Mouse (Mus musculus) C2C12 (cell line): Measurements from ENCODE around the gene Agt. TPM values are rescaled to one million over a fixed set of nuclear protein-coding genes. Genes with fewer than 3 reads are reported as not detected.

Source experiments
- H3K27me3 ChIP-seq: one replicate; pipeline ENCODE4 v1.6.1; 2011; ENCODE audit not compliant: control insufficient read depth, insufficient read depth, insufficient read length
- H3K36me3 ChIP-seq: one replicate; pipeline ENCODE4 v1.6.1; 2011; ENCODE audit not compliant: control insufficient read depth, insufficient read depth
- H3K4me3 ChIP-seq: one replicate; pipeline ENCODE4 v1.5.1; 2011; ENCODE audit warnings: mild to moderate bottlenecking, control low read depth; ENCODE audit not compliant: poor library complexity, insufficient read depth, severe bottlenecking
- H3K79me2 ChIP-seq: one replicate; pipeline ENCODE4 v1.6.1; 2011; ENCODE audit not compliant: control insufficient read depth, insufficient read depth
- H3K79me3 ChIP-seq: one replicate; pipeline ENCODE4 v1.6.1; 2011; ENCODE audit warnings: low read depth, control low read depth
- H3ac ChIP-seq: one replicate; pipeline ENCODE3; 2011; ENCODE audit warnings: low read depth; ENCODE audit not compliant: control insufficient read depth, insufficient read length
- CEBPB ChIP-seq: IDR thresholded peaks from one replicate; pipeline ENCODE4 v1.6.1; 2011; ENCODE audit warnings: low read depth, mild to moderate bottlenecking, control low read depth, moderate library complexity
- CTCF ChIP-seq: IDR thresholded peaks from one replicate; pipeline ENCODE4 v1.5.1; 2011; ENCODE audit not compliant: control insufficient read depth, insufficient read depth, insufficient read length
- FOSL1 ChIP-seq: IDR thresholded peaks from one replicate; pipeline ENCODE4 v1.8.0; 2011; ENCODE audit warnings: mild to moderate bottlenecking, low read length; ENCODE audit not compliant: poor library complexity, insufficient read depth, severe bottlenecking
- MAX ChIP-seq: IDR thresholded peaks from one replicate; pipeline ENCODE4 v1.6.1; 2011; ENCODE audit warnings: mild to moderate bottlenecking, control low read depth
- MYOD1 ChIP-seq: IDR thresholded peaks from one replicate; pipeline ENCODE4 v1.6.1; 2011; ENCODE audit warnings: low read depth; ENCODE audit not compliant: control insufficient read depth, insufficient read length
- MYOG ChIP-seq: IDR thresholded peaks from one replicate; pipeline ENCODE4 v1.6.1; 2011; ENCODE audit not compliant: control insufficient read depth, insufficient read length; ENCODE audit errors: extremely low read depth
- USF1 ChIP-seq: IDR thresholded peaks from one replicate; pipeline ENCODE4 v1.6.1; 2011; ENCODE audit warnings: low read depth, mild to moderate bottlenecking, control low read depth, moderate library complexity
- polyA plus RNA-seq: library from polyadenylated mRNA; unstranded; fragments of >200 nt; fragmentation: generic; extraction: Trizol; gene quantifications from one replicate; pipeline ENCODE4 v1.2.1, GENCODE M21; 2012; ENCODE audit warnings: missing spikeins

Gene Agt
- polyA plus RNA-seq, 1 experiment = not detected

- TF ChIP-seq CTCF = no peak
- TF ChIP-seq USF1 = no peak
- TF ChIP-seq MYOG = no peak
- TF ChIP-seq MAX = no peak
- no peak for TF ChIP-seq FOSL1
- TF ChIP-seq CEBPB = no peak
- no peak for TF ChIP-seq MYOD1
- Histone ChIP-seq H3K36me3 (peaks cover 50% of the 10 kb centered on the region), H3K79me3 (no peaks in the 10 kb centered on the region), H3K4me3 (no peak overlapping the region), H3ac (no peak overlapping the region), H3K79me2 (no peaks in the 10 kb centered on the region), H3K27me3 (no peaks in the 10 kb centered on the region)
Observed at GRCm38 (mm10) chr8:124535451-124535850, 34.1 kb downstream of the Agt start.

GRCm38 (mm10) chr8:124532626-124533025 is 36.9 kb downstream of the Agt start:
- Histone ChIP-seq H3K4me3 (no peak overlapping the region), H3K79me2 (no peaks in the 10 kb centered on the region), H3K27me3 (no peaks in the 10 kb centered on the region), H3ac (no peak overlapping the region), H3K36me3 (peaks cover 50% of the 10 kb centered on the region), H3K79me3 (no peaks in the 10 kb centered on the region)
- TF ChIP-seq FOSL1 (no peak), USF1 (no peak), CEBPB (no peak), CTCF (no peak), MAX (no peak), MYOG (no peak), MYOD1 (no peak)

GRCm38 (mm10) chr8:124530996-124531395 is 38.5 kb downstream of the Agt start:
- H3K4me3 ChIP-seq = no peak overlapping the region
- H3K27me3 ChIP-seq = no peaks in the 10 kb centered on the region
- peaks cover 42% of the 10 kb centered on the region for H3K36me3 ChIP-seq
- H3ac ChIP-seq = no peak overlapping the region
- no peaks in the 10 kb centered on the region for H3K79me3 ChIP-seq
- TF ChIP-seq FOSL1 (no peak), USF1 (no peak), CTCF (no peak), MYOG (no peak), MYOD1 (no peak), CEBPB (no peak), MAX (no peak)
- H3K79me2 ChIP-seq = no peaks in the 10 kb centered on the region

- H3ac ChIP-seq = no peak overlapping the region
- H3K36me3 ChIP-seq = peaks cover 38% of the 10 kb centered on the region
- H3K79me3 ChIP-seq = no peaks in the 10 kb centered on the region
- H3K79me2 ChIP-seq = no peaks in the 10 kb centered on the region
- H3K4me3 ChIP-seq = no peak overlapping the region
- H3K27me3 ChIP-seq = no peaks in the 10 kb centered on the region
- TF ChIP-seq MYOG (no peak), MAX (no peak)
Observed at GRCm38 (mm10) chr8:124530556-124530955, 39.0 kb downstream of the Agt start.

- Histone ChIP-seq H3K79me3 (no peaks in the 10 kb centered on the region), H3K79me2 (peaks cover under 1% of the 10 kb centered on the region), H3ac (no peak overlapping the region), H3K4me3 (no peak overlapping the region), H3K36me3 (peaks cover 38% of the 10 kb centered on the region), H3K27me3 (no peaks in the 10 kb centered on the region)
- TF ChIP-seq USF1 (no peak), CEBPB (no peak), FOSL1 (no peak), CTCF (no peak), MAX (no peak), MYOG (no peak), MYOD1 (no peak)
Observed at GRCm38 (mm10) chr8:124530076-124530475, 39.4 kb downstream of the Agt start.

GRCm38 (mm10) chr8:124526261-124526660 is 43.2 kb downstream of the Agt start:
- Histone ChIP-seq H3K36me3 (peaks cover 20% of the 10 kb centered on the region), H3K79me2 (peaks cover 37% of the 10 kb centered on the region), H3K79me3 (peaks cover 12% of the 10 kb centered on the region), H3K27me3 (no peaks in the 10 kb centered on the region), H3ac (no peak overlapping the region), H3K4me3 (no peak overlapping the region)
- no peak for TF ChIP-seq MAX
- no peak for TF ChIP-seq MYOD1
- no peak for TF ChIP-seq MYOG
- TF ChIP-seq FOSL1 = no peak
- no peak for TF ChIP-seq USF1
- no peak for TF ChIP-seq CTCF
- TF ChIP-seq CEBPB = no peak
